Mouse (Mus musculus) cortical plate, adult 2 months (tissue): ENCODE measurements around the gene Cited2.

Source experiments
- CTCF ChIP-seq: fragments of 200-500 bp; IDR thresholded peaks from 2 replicates; pipeline ENCODE4 v1.5.1; 2011; ENCODE audit warnings: mild to moderate bottlenecking, control low read depth, low read length; ENCODE audit not compliant: insufficient read depth; ENCODE audit errors: extremely low read depth
- POLR2A ChIP-seq: fragments of 200-500 bp; IDR thresholded peaks from 2 replicates; pipeline ENCODE4 v1.6.1; 2011; ENCODE audit warnings: mild to moderate bottlenecking, low read length, control low read depth; ENCODE audit not compliant: insufficient read depth; ENCODE audit errors: extremely low read depth

DNA sequence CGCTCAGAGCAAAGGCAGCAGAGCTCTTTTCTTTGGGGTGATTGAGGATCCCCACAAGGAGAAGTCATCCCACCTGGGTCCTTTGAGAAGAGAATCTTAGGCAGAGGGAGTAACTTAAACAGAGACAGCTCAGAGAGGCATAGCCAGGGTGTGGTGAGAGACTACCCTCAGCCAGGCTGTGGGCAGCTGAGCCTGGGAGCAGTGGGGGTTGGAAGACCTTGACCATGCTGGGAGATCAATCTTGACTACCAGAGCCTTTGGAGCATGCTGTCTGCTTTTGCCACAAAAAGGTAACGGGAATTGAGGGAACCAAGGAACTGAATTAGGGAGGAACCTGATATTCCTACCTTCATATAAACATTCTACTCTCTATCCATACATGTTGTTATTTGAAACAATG, 48.1 kb upstream of the Cited2 start:
- TF ChIP-seq CTCF = no peak
- TF ChIP-seq POLR2A = no peak
